Mouse (Mus musculus): Measurements from ENCODE around the gene Tmigd3. TPM values are rescaled to one million over a fixed set of nuclear protein-coding genes. Genes with fewer than 3 reads are reported as not detected.

Tmigd3 gene
- total RNA-seq, 2 experiments from 2014 or later: not detected

DNA sequence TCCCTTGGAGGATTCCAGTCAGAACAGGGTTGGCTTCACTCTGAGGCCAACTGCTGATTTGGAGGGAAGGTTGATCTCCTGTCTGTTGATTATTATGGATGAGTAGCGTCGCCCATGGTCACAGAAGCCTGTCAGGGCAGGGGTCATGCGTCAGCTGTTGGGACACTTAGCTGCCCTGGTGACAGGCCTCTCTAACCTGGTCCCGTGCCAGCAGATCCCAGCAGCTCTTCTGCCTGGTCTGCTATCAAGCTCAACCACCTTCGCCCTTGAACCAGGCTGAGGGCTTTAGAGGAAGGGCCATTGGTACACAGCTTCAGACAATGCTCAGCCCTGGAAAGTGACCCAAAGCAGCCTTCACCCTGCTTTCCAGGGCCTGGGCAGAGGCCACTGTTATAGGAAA is 5.3 kb downstream of the Tmigd3 start:
- no peak for DNase-seq

DNA sequence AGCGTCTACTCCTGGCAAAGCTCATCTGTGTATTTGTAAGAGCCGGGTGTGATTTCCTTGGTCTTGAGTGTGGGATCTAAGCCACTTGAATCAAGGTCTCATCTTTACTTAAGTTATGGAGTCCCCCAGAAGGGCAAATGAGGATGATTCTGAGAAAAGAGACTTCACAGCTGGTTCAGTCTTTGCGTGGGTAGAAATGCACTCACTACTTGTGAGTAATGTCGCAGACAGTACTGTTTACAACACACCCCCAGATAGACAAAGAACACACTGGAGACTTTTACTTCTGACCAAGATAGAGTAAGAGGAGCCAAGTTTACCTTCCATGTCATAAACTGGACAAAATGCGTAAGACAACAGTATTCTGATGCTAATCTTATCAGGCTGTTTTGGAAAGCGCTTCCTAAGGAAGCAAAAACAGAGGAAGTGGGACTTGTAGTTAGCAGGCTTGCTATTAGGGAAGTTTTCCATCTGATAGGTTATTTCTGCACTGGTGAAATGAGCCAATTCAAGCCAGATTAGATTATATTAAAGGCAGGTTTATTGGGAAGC is 6.6 kb downstream of the Tmigd3 start:
- DNase-seq: no peak

DNA sequence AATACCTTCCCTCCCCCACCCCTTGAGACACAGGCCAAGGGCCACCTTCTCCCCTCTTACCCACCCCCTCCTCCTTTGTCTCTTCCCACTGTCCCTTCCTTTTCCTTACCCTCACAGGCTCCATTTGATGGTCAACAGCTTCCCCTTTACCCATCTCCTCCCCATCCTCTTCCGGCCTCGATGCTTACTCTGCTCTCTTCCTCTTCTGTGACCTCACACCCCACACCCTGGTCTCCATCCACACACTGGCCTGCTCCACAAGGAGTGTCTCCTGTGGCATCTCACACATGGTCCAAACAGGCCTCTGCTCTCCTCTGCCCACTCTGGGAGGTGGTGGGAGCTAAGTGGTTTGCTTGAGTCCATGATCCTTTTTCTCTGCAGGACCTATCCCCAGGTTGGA is 7.2 kb downstream of the Tmigd3 start:
- DNase-seq: no peak

DNA sequence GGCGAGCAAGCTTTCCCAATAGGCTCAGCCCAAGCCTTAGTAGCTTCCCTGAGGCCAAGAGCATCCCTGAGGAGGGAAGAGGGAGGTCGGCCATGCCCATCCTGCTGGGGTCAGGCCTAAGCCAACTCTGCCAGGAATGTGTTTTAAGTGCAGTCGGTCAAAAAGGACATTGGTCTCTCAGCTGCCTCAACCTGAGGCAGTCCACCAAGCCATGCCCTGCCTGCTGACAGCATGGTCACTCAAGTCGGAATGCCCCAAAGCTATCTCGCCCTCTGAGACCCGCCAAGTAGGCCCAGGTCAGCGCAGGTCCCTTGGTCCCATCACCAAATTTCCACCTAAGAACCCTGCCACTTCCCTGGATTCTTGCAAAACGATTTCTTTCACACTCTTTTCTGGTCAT is 8.0 kb downstream of the Tmigd3 start:
- no peak for DNase-seq

DNA sequence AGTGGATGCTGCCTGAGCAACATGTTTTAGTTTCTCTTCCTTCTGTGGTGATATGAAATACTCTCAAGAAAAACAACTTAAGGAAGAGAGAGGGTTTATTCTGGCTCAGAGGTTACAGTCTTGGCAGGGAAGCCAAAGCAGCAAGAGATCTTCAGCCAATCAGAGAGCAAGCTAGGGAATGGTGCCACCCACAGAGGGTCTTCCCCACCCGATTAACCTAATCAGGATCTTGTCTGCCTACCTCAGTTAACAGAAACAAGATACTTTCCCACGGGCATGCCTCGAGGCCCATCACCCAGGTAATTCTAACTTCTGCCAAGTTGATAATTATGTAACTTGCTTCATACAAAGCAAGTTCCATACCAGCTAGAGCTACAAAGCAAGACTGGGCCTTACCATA is 9.7 kb downstream of the Tmigd3 start:
- DNase-seq: no peak

DNA sequence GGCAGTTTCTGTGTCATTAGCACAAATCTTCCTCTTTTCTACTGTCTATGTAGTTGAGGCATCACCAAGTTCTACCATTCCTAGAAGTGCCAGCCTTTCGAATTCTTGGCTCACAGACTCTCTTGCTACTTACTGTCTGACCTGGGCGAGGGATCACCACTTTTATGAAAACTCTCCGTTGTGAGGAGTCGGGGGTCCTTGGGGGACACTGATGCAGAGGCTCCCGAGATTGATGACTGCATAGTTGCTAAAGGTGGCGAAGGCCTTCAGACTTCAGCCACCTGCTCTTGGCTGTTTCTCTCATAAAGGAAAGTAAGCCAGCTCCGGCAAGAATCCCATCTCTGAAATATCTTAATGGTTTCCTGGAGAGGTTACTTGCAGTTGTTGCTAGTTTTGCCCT is 11.4 kb downstream of the Tmigd3 start:
- DNase-seq: no peak

DNA sequence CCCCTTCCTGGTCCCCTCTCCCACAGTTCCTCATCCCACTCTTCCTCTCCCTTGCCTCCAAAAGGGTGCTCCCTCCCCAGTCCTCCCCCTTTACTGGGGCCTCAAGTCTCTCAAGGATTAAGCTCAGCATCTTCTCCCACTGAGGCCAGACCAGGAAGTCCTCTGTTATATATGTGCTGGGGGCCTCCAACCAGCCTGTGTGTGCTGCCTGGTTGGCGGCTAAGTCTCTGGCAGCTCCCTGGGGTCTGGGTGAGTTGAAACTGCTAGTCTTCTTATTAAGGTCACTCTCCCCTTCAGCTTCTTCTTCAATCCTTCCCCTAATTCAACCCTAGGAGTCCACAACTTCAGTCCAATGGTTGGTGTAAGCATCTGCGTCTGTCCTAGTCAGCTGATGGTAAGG is 12.4 kb downstream of the Tmigd3 start:
- no peak for DNase-seq

DNA sequence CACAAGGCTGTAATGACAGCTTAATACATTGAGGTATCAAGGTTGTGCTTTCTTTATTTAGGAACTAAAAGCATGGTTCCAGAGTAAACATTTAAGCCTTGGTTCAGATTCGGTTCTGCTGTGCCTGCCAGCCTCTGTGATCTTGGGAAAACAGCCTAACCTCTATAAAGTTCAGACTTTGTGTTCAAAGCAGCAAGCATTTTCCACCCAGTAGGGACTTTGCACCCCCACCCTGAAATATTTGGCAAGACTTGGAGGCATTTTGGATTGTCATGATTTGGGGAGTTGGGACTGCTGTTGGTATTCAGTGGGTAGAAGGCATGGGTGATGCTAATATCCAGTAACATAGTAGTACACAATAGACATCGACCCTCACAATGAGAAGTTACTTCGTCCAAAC is 18.3 kb downstream of the Tmigd3 start:
- DNase-seq: no peak

DNA sequence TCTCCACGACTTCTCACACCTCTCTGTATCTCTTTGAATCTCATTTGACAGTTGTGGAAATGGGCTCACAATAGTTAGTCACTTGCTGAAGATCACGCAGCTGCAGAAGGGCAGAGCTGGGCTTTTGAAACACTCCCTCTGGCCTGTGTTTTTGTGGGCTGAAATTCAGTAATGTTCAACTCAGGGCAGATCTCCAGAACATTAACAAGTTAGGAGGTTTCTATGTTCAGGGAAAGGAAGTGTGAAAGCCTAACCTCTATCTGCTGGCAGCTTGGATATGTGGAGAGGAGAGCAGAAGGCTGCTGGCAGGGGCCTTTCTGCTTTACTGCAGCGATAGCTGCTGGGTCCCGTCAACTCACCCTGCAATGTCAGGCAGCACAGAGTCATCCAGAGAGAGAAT is 19.5 kb downstream of the Tmigd3 start:
- no peak for DNase-seq

DNA sequence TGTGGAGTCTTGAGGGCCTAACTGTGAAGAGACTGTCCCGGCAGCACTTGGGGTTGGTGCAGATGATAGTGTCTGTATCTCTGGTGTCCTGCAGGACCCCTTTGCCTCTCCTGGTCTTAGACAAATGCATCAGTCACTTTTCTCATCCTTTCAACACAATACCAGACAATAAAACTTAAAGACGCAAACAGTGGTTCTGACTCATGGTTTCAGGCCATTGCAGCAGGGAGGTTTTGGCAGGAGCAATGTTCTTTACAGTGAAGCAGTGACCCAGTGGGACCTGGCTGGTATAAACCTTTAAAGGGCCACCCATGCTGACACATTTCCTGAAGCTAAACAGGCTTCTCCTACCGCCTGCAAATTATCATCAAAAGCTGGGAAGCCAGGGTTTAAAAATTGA is 20.4 kb downstream of the Tmigd3 start:
- no peak for DNase-seq

DNA sequence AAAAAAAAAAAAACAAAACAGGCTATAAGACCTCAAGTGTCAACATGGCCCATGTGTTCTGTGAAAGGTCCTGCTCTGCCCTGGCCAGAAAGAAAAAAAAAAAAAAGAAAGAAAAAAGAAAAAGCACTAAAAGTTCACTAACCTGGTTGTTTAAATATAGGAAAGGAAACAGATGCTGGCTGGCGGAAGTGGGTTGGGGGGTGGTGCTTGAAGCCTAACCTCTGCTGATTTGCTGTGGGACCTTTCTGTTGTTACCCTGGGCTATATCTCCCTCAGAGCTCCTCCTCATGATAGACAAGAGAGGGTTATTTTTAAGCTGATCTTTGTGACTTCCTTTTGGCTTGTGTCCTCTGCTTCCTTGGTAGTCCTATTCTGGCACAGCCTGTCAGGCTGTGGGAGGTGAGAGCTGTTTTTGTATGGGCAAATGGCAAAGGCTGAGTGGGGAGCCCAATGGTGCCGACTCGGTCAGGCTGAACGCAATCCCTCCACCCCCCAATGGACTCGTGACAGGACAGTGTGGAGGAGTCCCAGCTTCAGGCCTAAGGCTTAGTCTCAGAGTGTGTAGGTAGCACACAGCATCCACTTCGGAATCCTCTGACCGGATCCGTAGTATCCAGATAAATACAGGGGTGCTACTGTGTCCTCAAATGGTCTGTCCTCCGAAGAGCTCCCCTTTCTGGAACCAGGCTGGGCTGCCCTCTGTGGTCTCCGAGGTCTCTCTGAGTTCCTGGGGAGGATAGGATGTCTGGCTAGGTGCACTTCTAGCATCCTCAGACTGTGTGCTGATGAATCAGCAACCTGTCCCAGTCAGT is 21.3 kb downstream of the Tmigd3 start:
- DNase-seq: peak; percentile 41

DNA sequence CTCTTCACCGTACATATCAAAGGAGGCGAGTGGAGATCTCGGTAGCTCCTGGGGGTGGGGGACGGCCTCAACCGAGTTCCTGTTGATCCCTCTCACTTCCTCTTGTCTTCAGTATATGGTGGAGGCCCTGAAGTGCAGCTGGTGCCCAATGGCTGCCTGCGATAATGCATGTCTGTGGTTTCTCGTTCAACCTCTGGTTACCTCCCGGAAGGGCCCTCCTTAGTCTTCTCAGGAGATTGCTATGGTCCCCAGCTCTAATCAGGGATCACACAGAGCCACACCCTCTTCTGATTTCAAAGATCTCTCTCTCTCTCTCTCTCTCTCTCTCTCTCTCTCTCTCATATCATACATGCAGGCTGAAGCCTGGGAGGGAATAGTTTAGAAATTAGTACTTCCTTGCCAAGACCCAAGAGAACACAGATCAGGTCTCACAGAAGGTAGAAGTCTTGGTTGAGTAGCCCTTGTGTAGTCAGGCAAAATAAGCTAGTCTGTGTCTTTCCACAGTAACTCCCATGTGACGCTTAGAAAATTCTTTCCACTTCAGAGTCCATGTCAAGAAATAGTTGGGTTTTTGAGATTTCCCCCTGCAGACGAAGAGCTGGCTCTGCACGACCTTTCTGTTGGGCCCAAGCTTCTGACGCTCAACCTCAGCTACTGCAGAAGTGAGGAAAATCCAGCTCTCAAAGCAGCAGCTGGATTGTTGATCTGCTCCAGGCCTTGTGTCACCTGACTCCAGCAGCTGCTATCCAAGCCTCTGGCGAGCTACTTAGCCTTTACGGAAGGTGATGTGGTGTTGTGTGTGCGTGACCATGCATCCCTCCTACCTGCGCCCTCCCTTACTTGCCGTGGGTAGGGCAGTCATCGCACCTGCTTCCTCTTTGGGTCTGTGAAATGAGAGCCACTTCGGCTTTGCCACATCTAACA is 22.1 kb downstream of the Tmigd3 start:
- DNase-seq: peak; percentile 46

DNA sequence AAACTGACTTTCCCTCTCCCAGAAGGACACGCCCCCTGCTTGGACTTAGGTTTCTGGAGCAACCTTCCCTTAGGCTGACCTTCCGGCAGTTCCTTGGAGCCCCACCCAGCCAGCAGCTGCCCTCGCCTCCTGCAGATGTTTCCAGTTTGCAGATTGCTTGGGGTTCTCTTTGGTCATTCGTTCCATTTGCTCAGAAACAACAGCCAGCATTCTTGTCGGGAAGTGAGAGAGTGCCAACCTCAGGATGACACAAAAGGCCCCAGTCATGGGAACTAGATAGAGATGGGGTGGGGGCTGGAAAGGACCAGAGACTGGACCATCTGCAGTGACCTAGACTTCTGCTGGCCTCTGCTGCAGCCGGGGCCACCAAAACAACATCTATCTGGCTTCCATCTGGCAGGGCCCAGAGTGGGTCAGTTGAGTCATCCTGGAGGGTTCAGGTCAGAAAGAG is 23.3 kb downstream of the Tmigd3 start:
- peak; percentile 80 for DNase-seq

DNA sequence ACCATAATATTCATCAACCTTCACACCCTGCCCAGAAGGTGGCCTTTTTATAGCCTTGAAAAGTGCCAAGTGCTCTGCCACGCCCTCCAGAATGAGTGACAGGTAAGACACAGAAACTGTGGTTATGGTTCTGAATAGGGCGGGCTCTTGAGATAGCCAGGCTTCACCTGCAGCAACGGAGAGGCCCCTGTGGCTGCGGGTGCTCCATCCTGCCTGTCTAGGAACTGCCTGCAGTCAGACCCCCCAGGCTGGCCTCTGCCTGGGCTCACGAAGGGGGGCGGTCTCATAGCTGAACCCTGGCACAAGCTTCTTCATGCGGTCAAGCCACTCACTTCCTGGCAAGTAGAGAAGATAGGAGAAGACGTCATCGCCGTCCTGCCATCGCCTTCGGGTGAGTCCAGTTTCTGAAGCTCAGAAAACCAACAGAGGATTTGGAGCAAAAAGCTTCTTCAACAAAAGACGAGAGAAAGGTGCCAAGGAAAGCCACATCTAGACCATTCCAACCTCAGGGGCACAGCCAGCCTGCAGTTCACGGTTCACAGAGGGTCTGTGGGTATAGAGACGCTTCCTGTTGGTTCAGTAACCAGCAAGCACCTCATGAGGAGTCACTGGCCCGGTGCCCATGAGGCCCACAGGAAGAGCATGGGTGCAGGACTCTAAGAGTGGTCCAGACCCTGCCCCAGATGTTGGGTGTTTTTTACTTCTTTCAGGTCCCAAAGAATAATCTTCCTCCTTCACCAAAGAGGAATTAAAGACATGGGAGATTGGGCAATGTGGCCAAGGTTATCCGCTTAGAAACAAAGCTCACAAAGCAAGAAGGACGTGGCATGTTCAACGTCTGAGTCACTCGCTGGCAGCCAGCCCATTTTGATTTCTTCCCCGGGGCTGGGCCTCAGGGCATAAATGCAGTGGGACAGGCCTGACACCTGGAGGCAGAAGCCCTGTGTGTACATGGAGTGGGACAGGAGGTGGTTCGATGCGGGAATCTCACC is 24.2 kb downstream of the Tmigd3 start:
- peak; percentile 77 for DNase-seq

DNA sequence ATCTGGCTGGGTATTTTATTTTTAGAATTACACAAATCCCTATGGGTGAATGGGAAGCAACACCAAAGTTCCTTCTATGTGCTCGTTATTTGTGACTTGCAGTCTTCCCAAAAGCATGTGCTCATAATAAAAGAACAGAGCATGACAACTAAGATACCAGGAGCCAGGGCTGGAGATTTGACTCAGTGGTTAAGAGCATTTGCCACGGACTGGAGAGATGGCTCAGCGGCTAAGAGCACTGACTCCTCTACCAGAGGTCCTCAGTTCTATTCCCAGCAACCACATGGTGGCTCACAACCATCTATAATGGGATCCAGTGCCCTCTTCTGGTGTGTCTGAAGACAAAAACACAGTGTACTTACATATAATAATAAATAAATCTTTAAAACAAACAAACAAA is 26.1 kb downstream of the Tmigd3 start:
- DNase-seq: no peak

DNA sequence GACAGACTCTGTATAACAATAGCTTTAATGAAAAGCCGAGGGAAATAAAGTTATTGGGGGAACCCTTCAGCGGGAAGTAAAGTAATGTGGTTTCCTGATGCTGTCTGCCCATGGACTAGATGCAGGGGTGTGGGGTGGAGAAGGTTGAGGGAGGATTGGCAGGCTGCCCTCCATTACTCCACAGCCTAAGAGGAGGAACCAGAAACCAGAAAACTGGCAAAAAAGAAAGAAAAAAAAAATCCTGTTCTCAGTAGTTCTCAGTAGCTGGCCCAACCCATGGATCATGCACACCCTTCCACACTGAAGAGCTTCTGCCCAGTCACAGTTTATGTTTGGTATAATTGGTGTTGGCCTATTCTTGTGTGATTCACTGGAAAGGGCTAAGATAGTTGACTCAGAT is 27.6 kb downstream of the Tmigd3 start:
- DNase-seq: peak; percentile 64

DNA sequence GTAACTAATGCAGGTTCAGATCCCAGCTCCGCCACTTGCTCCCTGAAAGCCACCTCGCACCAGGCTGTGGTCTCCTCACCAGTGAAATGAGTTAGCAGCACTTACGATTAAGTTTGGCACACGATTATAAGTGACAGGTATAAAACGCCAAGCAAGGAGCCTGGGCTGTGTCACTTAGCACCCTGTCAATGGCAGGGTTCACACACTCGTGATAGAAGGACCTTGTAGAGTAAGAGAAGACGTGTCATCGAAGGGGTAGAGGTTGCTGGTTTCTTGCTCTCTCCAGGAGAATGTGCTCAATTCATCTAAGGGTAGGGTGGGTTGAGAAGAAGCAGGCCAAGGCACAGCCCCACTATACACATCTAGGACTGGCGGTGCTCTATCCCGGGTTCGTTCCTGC is 28.2 kb downstream of the Tmigd3 start:
- no peak for DNase-seq

DNA sequence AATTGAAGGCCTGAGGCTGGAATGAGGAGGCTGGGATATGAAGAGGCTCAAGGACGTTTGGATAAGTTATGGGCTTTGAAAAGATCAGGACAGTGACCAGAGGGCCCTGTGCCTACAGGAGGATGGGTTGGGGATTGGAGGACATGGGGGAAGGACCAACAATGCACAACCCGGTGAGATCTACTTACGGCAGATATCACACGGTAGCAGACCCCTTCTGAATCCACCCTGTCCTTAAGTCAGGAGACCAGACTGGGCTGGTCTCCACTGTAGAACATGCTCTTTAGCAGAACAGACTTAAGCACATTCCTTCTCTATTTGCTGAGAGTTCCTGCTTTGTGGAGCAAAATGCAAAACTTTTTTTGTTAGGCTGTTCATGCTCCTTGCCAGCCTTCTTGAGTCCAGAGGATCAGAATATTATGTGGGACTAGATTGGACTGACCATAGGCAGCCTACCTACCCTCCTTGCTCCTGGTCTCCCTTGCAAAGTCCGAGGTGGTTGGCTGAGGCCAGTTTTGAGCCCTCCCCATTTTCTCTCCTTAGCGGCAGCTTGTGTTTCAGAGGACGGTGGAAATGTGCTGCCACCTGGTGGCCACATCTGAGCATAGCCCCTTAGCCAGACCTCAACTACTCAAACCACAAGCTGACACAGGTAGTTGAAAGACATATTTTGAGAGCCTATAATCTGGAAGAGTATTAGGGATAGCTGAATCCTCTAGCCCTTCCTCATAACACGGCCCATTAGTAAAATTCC is 28.9 kb downstream of the Tmigd3 start:
- DNase-seq: peak; percentile 64

DNA sequence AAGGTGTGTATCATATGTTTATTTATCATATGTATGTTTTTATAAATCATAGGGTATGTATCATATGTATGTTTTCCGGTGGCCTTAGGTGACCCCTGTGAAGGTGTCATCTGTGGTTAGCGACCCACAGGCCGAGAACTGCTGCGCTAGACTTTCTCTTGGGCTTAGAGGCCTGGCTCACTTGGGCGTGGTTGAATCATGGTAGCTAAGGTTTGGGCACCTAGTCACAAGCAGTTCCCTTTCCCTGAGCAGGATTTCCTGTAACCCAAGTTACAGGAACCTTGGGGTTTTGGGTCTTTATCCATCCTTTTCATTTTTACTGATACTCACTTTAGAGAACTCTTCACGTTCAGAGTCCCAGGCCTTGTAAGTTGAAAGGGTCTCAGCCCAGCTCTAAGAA is 29.6 kb downstream of the Tmigd3 start:
- no peak for DNase-seq

DNA sequence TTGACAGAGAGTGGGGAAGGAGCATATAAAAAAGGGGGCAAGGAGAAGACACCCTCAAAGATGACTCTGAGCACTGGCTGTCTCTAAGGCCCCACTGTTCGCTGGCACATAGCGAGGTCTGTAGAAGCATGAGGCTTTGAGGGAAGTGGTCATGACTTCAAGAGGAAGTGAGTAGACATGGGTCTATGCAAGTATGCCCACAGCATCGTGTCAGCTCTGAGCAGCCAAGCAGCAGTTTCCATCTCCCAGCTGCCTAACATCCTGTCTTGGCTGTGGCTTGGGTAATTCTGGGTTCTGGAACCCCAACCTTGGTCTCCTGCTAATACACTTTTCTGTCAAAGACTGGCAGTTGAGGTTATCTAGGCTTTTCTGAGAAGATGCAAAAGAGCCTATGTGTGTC is 30.0 kb downstream of the Tmigd3 start:
- DNase-seq: no peak

DNA sequence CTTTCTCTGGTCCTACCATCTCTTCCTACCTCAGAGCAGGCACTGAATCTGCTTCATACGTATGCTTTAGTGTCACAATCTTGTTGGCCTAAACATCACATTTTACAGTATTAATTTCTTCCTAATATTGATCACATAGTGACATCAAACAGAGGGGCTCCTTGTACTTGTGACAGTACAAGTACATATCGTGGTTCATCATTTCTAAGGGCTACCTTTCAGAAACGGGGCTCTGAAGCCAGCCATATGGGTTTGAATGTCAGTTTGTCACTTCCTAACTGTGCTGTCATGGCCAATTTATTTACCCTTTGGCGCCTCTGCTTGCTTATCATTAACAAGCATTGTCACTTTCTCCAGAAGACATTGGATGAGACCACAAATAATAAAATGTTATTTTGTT is 30.8 kb downstream of the Tmigd3 start:
- no peak for DNase-seq

Measured in gastrocnemius, postnatal 25 days (tissue).